ENCODE assay signal across 13 mouse cellular contexts in the genomic region with DNA sequence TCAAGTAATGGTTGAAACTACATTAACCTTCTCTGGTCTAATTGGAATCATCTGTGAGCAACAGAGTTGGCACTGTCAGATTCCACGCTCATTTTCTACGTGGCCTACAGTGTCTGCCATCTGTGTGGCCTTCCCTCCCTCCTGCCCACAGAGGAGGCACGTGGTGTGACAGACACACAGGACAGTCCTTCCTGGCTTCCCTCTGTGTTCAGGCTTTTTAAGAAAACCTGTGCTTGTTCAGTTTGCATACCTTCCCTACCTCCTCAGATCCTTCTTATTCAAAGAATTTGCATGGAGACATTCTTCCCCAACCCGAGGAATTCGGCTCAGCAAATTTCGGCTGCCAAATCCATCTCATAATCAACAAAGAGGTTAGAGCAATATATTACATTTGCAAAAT.
DNase-seq lines count a peak whose midpoint lies in the region; ATAC-seq lines count a peak whose summit lies in the region.
"Had no signal": no experiment of that assay in that cellular context is flagged by ENCODE, and none has a peak within 500 bp of the region (broad histone marks: within the 10 kb centered on the region; RNA-seq: fewer than 3 reads in every experiment).

No protein-coding gene starts in this region.

- H3K9ac ChIP-seq in hindbrain, embryonic 11.5 days (ENCODE audit: low read depth, low read length) = no peak overlapping the region
- no peak overlapping the region for H3K9ac ChIP-seq in midbrain, embryonic 15.5 days
- H3K9ac ChIP-seq in midbrain, embryonic 13.5 days (replicated peaks) = no peak overlapping the region
- H3K9ac ChIP-seq in embryonic facial prominence, embryonic 14.5 days (ENCODE audit: low read depth, low read length) = no peak overlapping the region
- H3K9ac ChIP-seq: liver, embryonic 13.5 days had no signal

- H3K4me3 ChIP-seq in hindbrain, embryonic 10.5 days = no peak overlapping the region
- H3K4me3 ChIP-seq in hindbrain, embryonic 11.5 days (ENCODE audit: low read depth, low read length) = no peak overlapping the region
- H3K4me3 ChIP-seq in midbrain, embryonic 15.5 days = no peak overlapping the region
- H3K4me3 ChIP-seq in midbrain, embryonic 13.5 days (replicated peaks) = no peak overlapping the region
- H3K4me3 ChIP-seq in embryonic facial prominence, embryonic 14.5 days (ENCODE audit: low read depth, low read length) = no peak overlapping the region
- H3K4me3 ChIP-seq: liver, embryonic 13.5 days had no signal

- H3K9me3 ChIP-seq in hindbrain, embryonic 10.5 days = no peaks in the 10 kb centered on the region
- H3K9me3 ChIP-seq in hindbrain, embryonic 11.5 days (ENCODE audit: control insufficient read depth, low read length) = no peaks in the 10 kb centered on the region
- no peaks in the 10 kb centered on the region for H3K9me3 ChIP-seq in midbrain, embryonic 15.5 days
- no peaks in the 10 kb centered on the region for H3K9me3 ChIP-seq in midbrain, embryonic 13.5 days
- H3K9me3 ChIP-seq in embryonic facial prominence, embryonic 14.5 days (ENCODE audit: control insufficient read depth, low read length) = no peaks in the 10 kb centered on the region
- H3K9me3 ChIP-seq: liver, embryonic 13.5 days had no signal

- no peak overlapping the region for H3K4me2 ChIP-seq in hindbrain, embryonic 11.5 days (replicated peaks; ENCODE audit: low read depth, low read length)
- no peak overlapping the region for H3K4me2 ChIP-seq in midbrain, embryonic 15.5 days
- no peak overlapping the region for H3K4me2 ChIP-seq in midbrain, embryonic 13.5 days (replicated peaks)
- no peak overlapping the region for H3K4me2 ChIP-seq in embryonic facial prominence, embryonic 14.5 days (ENCODE audit: low read depth, low read length)
- H3K4me2 ChIP-seq: liver, embryonic 13.5 days had no signal

- no peaks in the 10 kb centered on the region for H3K36me3 ChIP-seq in hindbrain, embryonic 10.5 days
- no peaks in the 10 kb centered on the region for H3K36me3 ChIP-seq in hindbrain, embryonic 11.5 days (ENCODE audit: control insufficient read depth, insufficient read depth, low read length)
- no peaks in the 10 kb centered on the region for H3K36me3 ChIP-seq in midbrain, embryonic 15.5 days (replicated peaks)
- H3K36me3 ChIP-seq in midbrain, embryonic 13.5 days = no peaks in the 10 kb centered on the region
- no peaks in the 10 kb centered on the region for H3K36me3 ChIP-seq in embryonic facial prominence, embryonic 14.5 days (ENCODE audit: control insufficient read depth, insufficient read depth, low read length)
- H3K36me3 ChIP-seq: liver, embryonic 13.5 days had no signal

- peaks cover 21% of the 10 kb centered on the region; the same call in 1 of the 2 replicates for H3K27me3 ChIP-seq in hindbrain, embryonic 10.5 days (ENCODE audit: insufficient read depth, poor library complexity, severe bottlenecking)
- no peaks in the 10 kb centered on the region for H3K27me3 ChIP-seq in hindbrain, embryonic 11.5 days (ENCODE audit: control insufficient read depth, insufficient read depth, low read length)
- no peaks in the 10 kb centered on the region for H3K27me3 ChIP-seq in midbrain, embryonic 15.5 days (replicated peaks)
- no peaks in the 10 kb centered on the region for H3K27me3 ChIP-seq in midbrain, embryonic 13.5 days
- H3K27me3 ChIP-seq in embryonic facial prominence, embryonic 14.5 days (replicated peaks; ENCODE audit: control insufficient read depth, insufficient read depth, low read length) = no peaks in the 10 kb centered on the region
- H3K27me3 ChIP-seq: liver, embryonic 13.5 days had no signal

- peaks cover 51% of the 10 kb centered on the region for H3K4me1 ChIP-seq in hindbrain, embryonic 10.5 days (replicated peaks)
- 0 out of 2 replicates have a peak, but pooled peaks cover 2% of the 10 kb centered on the region for H3K4me1 ChIP-seq in hindbrain, embryonic 11.5 days (replicated peaks; ENCODE audit: control insufficient read depth, insufficient read depth, low read length)
- H3K4me1 ChIP-seq in midbrain, embryonic 15.5 days = 0 out of 2 replicates have a peak, but pooled peaks cover 3% of the 10 kb centered on the region
- peaks cover 16% of the 10 kb centered on the region for H3K4me1 ChIP-seq in midbrain, embryonic 13.5 days (replicated peaks)
- peaks cover 30% of the 10 kb centered on the region for H3K4me1 ChIP-seq in embryonic facial prominence, embryonic 14.5 days (ENCODE audit: control insufficient read depth, insufficient read depth, low read length)
- H3K4me1 ChIP-seq: liver, embryonic 13.5 days had no signal

- DNase-seq in hindbrain, embryonic 10.5 days (ENCODE audit: low spot score) = no peak
- DNase-seq in hindbrain, embryonic 11.5 days (ENCODE audit: low spot score) = no peak
- peak; percentile 83 for DNase-seq in embryonic facial prominence, embryonic 14.5 days (ENCODE audit: low spot score)
- no peak for DNase-seq in adrenal gland, postnatal 14 days
- DNase-seq in thymus, postnatal 14 days = no peak
- DNase-seq in testis, postnatal 10 days (ENCODE audit: low spot score) = no peak
- DNase-seq: gastrocnemius, postnatal 36 days; kidney, postnatal 36 days; liver, embryonic 13.5 days; thymus, adult 2 months had no signal

- no peak for ATAC-seq in hindbrain, embryonic 11.5 days (ENCODE audit: low FRiP score)
- ATAC-seq in midbrain, embryonic 15.5 days (replicated peaks) = peak; percentile 74; the same call in 1 of the 2 replicates
- no peak for ATAC-seq in midbrain, embryonic 13.5 days
- ATAC-seq in embryonic facial prominence, embryonic 14.5 days (ENCODE audit: low read depth) = peak; percentile 61
- ATAC-seq: CD4-positive, CD25-positive, alpha-beta regulatory T cell, adult 4 months had no signal

- 51% methylated on average over 6 of the region's 6 CpGs for WGBS in hindbrain, embryonic 10.5 days
- WGBS in hindbrain, embryonic 11.5 days = 46% methylated on average over 6 of the region's 6 CpGs
- 48% methylated on average over 6 of the region's 6 CpGs for WGBS in midbrain, embryonic 15.5 days
- WGBS in midbrain, embryonic 13.5 days = 50% methylated on average over 6 of the region's 6 CpGs
- 16% methylated on average over 6 of the region's 6 CpGs for WGBS in embryonic facial prominence, embryonic 14.5 days

- 0 out of 2 replicates have a peak overlapping the region, but pooled peaks have one; percentile 23 for H3K27ac ChIP-seq in hindbrain, embryonic 10.5 days
- no peak overlapping the region for H3K27ac ChIP-seq in hindbrain, embryonic 11.5 days (ENCODE audit: low read depth, low read length)
- H3K27ac ChIP-seq in midbrain, embryonic 15.5 days = no peak overlapping the region
- no peak overlapping the region for H3K27ac ChIP-seq in midbrain, embryonic 13.5 days
- peak overlapping the region; percentile 68 for H3K27ac ChIP-seq in embryonic facial prominence, embryonic 14.5 days (replicated peaks; ENCODE audit: low read depth, low read length)
- H3K27ac ChIP-seq: liver, embryonic 13.5 days had no signal

Comparison
In these comparisons a context has a peak if more than half of its experiments do, and no peak if none do; other contexts are left out.
1. H3K27ac ChIP-seq: peak in hindbrain, embryonic 10.5 days (single experiment) and embryonic facial prominence, embryonic 14.5 days (single experiment); none in hindbrain, embryonic 11.5 days (single experiment), midbrain, embryonic 15.5 days (single experiment) and midbrain, embryonic 13.5 days (single experiment).
2. ATAC-seq: peak in midbrain, embryonic 15.5 days (single experiment) and embryonic facial prominence, embryonic 14.5 days (single experiment); none in hindbrain, embryonic 11.5 days (single experiment) and midbrain, embryonic 13.5 days (single experiment).